Mouse (Mus musculus): Measurements from ENCODE around the gene Dpp4. TPM values are rescaled to one million over a fixed set of nuclear protein-coding genes. Genes with fewer than 3 reads are reported as not detected.

Gene Dpp4
- polyA plus RNA-seq, 1 experiment: not detected

DNA sequence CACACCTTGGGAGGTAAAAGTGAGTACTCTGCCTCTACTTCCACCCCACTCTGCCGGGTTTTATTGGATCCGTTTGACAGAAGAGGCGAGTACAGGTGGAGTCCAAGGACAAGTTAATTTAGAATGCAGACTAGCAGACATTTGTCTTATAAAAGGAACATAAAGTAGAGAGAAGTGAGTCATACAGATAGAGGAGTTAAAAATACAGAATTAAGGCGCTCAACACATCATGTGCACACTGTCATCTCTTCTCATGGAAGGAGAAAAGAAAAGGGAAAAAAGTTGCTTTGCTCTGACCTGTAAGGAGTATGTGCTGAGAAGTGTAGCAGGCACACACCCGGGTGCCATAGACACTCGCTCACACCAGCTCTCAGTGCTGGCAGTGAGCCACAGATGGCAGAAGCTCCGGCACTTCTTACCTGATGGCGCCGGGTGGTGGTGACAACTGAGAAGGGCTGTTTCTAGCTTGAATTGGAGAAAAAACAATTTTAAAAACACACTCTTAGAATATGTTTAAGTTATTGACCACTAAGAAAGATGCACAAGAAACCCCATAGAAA lies 88.9 kb downstream of the Dpp4 start:
- Histone ChIP-seq H3K4me3 (ENCODE audit: insufficient read depth, poor library complexity, severe bottlenecking) (no peak overlapping the region), H3K79me3 (ENCODE audit: low read depth) (no peaks in the 10 kb centered on the region), H3ac (ENCODE audit: control insufficient read depth, insufficient read length, low read depth) (no peak overlapping the region), H3K79me2 (ENCODE audit: control insufficient read depth, insufficient read depth) (no peaks in the 10 kb centered on the region), H3K27me3 (ENCODE audit: control insufficient read depth, insufficient read depth, insufficient read length) (no peaks in the 10 kb centered on the region), H3K36me3 (ENCODE audit: control insufficient read depth, insufficient read depth) (no peaks in the 10 kb centered on the region)
- TF ChIP-seq MAX (IDR thresholded peaks at IDR 0.05) (no peak), MYOG (IDR thresholded peaks at IDR 0.05; ENCODE audit: control insufficient read depth, extremely low read depth, insufficient read length) (no peak), CEBPB (IDR thresholded peaks at IDR 0.05; ENCODE audit: low read depth) (no peak), USF1 (IDR thresholded peaks at IDR 0.05; ENCODE audit: low read depth) (no peak), CTCF (IDR thresholded peaks at IDR 0.05; ENCODE audit: control insufficient read depth, insufficient read depth, insufficient read length) (no peak), MYOD1 (IDR thresholded peaks at IDR 0.05; ENCODE audit: control insufficient read depth, insufficient read length, low read depth) (no peak), FOSL1 (IDR thresholded peaks at IDR 0.05; ENCODE audit: insufficient read depth, low read length, poor library complexity, severe bottlenecking) (no peak)

DNA sequence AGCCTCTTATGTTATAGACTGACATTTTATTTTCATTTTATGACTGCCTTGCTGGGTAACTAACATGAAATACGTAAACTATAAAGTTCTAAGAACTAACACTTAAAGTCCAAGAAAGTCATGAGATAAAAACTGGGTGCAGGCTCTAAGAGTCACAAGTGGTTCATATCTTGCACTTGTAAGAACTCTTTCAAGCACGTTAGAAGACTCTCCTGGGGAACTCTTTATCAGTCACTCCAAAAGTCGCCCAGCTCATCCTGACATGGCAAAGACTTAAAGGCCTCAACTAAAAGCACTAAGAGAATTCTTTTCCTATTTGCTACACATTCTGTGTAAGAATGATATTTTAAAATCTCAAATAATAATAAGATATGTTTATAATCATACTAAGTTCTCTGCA lies 92.5 kb downstream of the Dpp4 start:
- no peaks in the 10 kb centered on the region for H3K79me2 ChIP-seq (ENCODE audit: control insufficient read depth, insufficient read depth)
- no peaks in the 10 kb centered on the region for H3K27me3 ChIP-seq (ENCODE audit: control insufficient read depth, insufficient read depth, insufficient read length)
- TF ChIP-seq CTCF (IDR thresholded peaks at IDR 0.05; ENCODE audit: control insufficient read depth, insufficient read depth, insufficient read length): no peak
- no peak for TF ChIP-seq MYOG (IDR thresholded peaks at IDR 0.05; ENCODE audit: control insufficient read depth, extremely low read depth, insufficient read length)
- no peak for TF ChIP-seq MYOD1 (IDR thresholded peaks at IDR 0.05; ENCODE audit: control insufficient read depth, insufficient read length, low read depth)
- no peak for TF ChIP-seq FOSL1 (IDR thresholded peaks at IDR 0.05; ENCODE audit: insufficient read depth, low read length, poor library complexity, severe bottlenecking)
- TF ChIP-seq MAX (IDR thresholded peaks at IDR 0.05): no peak
- TF ChIP-seq USF1 (IDR thresholded peaks at IDR 0.05; ENCODE audit: low read depth): no peak
- no peak for TF ChIP-seq CEBPB (IDR thresholded peaks at IDR 0.05; ENCODE audit: low read depth)
- H3K4me3 ChIP-seq (ENCODE audit: insufficient read depth, poor library complexity, severe bottlenecking): no peak overlapping the region
- no peak overlapping the region for H3ac ChIP-seq (ENCODE audit: control insufficient read depth, insufficient read length, low read depth)
- no peaks in the 10 kb centered on the region for H3K36me3 ChIP-seq (ENCODE audit: control insufficient read depth, insufficient read depth)
- no peaks in the 10 kb centered on the region for H3K79me3 ChIP-seq (ENCODE audit: low read depth)

DNA sequence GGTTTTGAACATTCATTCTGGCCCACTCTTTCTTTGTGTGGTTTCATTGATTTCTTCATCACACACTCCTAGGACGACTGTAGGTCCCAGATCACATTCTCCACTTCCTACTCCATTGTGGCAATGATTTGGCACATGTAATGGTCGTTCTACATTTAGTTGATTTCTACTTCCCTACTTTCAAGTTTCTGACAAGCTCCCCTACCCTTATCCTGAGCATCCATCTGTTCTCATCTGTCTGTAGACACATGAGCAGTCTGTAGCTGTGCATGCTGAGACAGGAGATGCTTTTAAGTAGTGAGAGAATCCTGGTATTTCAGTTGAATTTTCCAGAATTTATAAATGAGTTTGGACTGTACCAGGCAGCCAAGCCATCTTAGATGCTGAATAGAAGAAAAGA lies 95.1 kb downstream of the Dpp4 start:
- H3K79me2 ChIP-seq (ENCODE audit: control insufficient read depth, insufficient read depth): no peaks in the 10 kb centered on the region
- H3K4me3 ChIP-seq (ENCODE audit: insufficient read depth, poor library complexity, severe bottlenecking): no peak overlapping the region
- H3K79me3 ChIP-seq (ENCODE audit: low read depth): no peaks in the 10 kb centered on the region
- H3K36me3 ChIP-seq (ENCODE audit: control insufficient read depth, insufficient read depth): no peaks in the 10 kb centered on the region
- H3K27me3 ChIP-seq (ENCODE audit: control insufficient read depth, insufficient read depth, insufficient read length): no peaks in the 10 kb centered on the region
- H3ac ChIP-seq (ENCODE audit: control insufficient read depth, insufficient read length, low read depth): no peak overlapping the region
- TF ChIP-seq MYOD1 (IDR thresholded peaks at IDR 0.05; ENCODE audit: control insufficient read depth, insufficient read length, low read depth) (no peak), CTCF (IDR thresholded peaks at IDR 0.05; ENCODE audit: control insufficient read depth, insufficient read depth, insufficient read length) (no peak), MAX (IDR thresholded peaks at IDR 0.05) (no peak), MYOG (IDR thresholded peaks at IDR 0.05; ENCODE audit: control insufficient read depth, extremely low read depth, insufficient read length) (no peak), USF1 (IDR thresholded peaks at IDR 0.05; ENCODE audit: low read depth) (no peak), CEBPB (IDR thresholded peaks at IDR 0.05; ENCODE audit: low read depth) (no peak), FOSL1 (IDR thresholded peaks at IDR 0.05; ENCODE audit: insufficient read depth, low read length, poor library complexity, severe bottlenecking) (no peak)

DNA sequence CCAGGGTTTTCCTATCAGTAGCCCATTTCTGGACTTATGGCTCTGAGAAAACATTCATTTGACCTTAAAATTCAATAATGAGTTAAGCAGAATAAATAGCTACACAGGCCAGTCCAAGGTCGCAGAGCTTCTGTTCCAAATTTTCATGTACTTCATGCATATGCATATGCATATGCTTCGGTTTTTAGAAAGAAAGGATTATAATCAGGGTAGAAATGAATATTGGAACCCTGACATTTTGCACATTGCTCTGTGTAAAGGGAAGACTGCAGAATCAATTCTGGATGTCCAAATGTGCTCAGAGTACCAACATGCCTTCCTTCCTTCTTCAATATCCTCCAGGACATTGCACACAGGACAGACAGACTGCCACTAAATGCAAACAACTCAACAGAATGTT lies 104.6 kb downstream of the Dpp4 start:
- TF ChIP-seq USF1 (IDR thresholded peaks at IDR 0.05; ENCODE audit: low read depth) (no peak), MYOD1 (IDR thresholded peaks at IDR 0.05; ENCODE audit: control insufficient read depth, insufficient read length, low read depth) (no peak), MAX (IDR thresholded peaks at IDR 0.05) (no peak), FOSL1 (IDR thresholded peaks at IDR 0.05; ENCODE audit: insufficient read depth, low read length, poor library complexity, severe bottlenecking) (no peak), MYOG (IDR thresholded peaks at IDR 0.05; ENCODE audit: control insufficient read depth, extremely low read depth, insufficient read length) (no peak), CTCF (IDR thresholded peaks at IDR 0.05; ENCODE audit: control insufficient read depth, insufficient read depth, insufficient read length) (no peak), CEBPB (IDR thresholded peaks at IDR 0.05; ENCODE audit: low read depth) (no peak)

DNA sequence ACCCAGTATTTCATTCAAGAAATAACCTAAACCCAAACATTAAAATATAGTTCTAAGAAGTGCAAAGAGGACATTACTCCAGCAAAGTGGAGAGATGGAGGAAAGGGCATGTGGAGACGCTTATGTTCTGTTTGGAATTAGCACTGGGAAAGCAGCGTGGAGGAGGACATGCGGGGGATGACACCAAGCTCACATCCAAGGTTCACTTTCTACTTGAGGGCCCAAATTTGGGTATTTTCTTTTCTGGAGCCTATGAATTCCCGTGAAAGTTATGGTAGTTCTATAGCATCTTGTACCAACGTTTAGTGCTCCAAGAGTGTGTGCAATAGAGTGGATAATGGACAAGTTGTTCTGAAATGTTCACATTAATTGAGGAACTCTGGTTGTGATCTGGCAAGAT lies 105.1 kb downstream of the Dpp4 start:
- Histone ChIP-seq H3K4me3 (ENCODE audit: insufficient read depth, poor library complexity, severe bottlenecking) (no peak overlapping the region), H3K79me2 (ENCODE audit: control insufficient read depth, insufficient read depth) (no peaks in the 10 kb centered on the region), H3K36me3 (ENCODE audit: control insufficient read depth, insufficient read depth) (no peaks in the 10 kb centered on the region), H3K79me3 (ENCODE audit: low read depth) (no peaks in the 10 kb centered on the region), H3K27me3 (ENCODE audit: control insufficient read depth, insufficient read depth, insufficient read length) (no peaks in the 10 kb centered on the region), H3ac (ENCODE audit: control insufficient read depth, insufficient read length, low read depth) (no peak overlapping the region)
- TF ChIP-seq MYOG (IDR thresholded peaks at IDR 0.05; ENCODE audit: control insufficient read depth, extremely low read depth, insufficient read length) (no peak), MAX (IDR thresholded peaks at IDR 0.05) (no peak), MYOD1 (IDR thresholded peaks at IDR 0.05; ENCODE audit: control insufficient read depth, insufficient read length, low read depth) (no peak), FOSL1 (IDR thresholded peaks at IDR 0.05; ENCODE audit: insufficient read depth, low read length, poor library complexity, severe bottlenecking) (no peak), USF1 (IDR thresholded peaks at IDR 0.05; ENCODE audit: low read depth) (no peak), CEBPB (IDR thresholded peaks at IDR 0.05; ENCODE audit: low read depth) (no peak), CTCF (IDR thresholded peaks at IDR 0.05; ENCODE audit: control insufficient read depth, insufficient read depth, insufficient read length) (no peak)

More for the DNA sequence above, 104.6 kb downstream of the Dpp4 start:
- Histone ChIP-seq H3K36me3 (ENCODE audit: control insufficient read depth, insufficient read depth) (no peaks in the 10 kb centered on the region), H3ac (ENCODE audit: control insufficient read depth, insufficient read length, low read depth) (no peak overlapping the region), H3K4me3 (ENCODE audit: insufficient read depth, poor library complexity, severe bottlenecking) (no peak overlapping the region), H3K79me3 (ENCODE audit: low read depth) (no peaks in the 10 kb centered on the region), H3K27me3 (ENCODE audit: control insufficient read depth, insufficient read depth, insufficient read length) (no peaks in the 10 kb centered on the region), H3K79me2 (ENCODE audit: control insufficient read depth, insufficient read depth) (no peaks in the 10 kb centered on the region)
